Mouse (Mus musculus) thymus, adult 18-20 months (tissue): ENCODE measurements at regions not wholly inside any gene's neighbourhood (a gene's known extent, or its start where the extent isn't known, plus 50 kb on each side); places are given as distances from the start of the nearest gene placed in this dataset.
A peak's percentile ranks its signal among the peaks of the same experiment; 100 is the strongest.

ENCODE experiments used
- DNase-seq, 2 experiments: peaks; one replicate each; pipeline ENCODE4 v3.0.0; 2022; ENCODE audit warnings: mixed read lengths in 2 of 2

DNA sequence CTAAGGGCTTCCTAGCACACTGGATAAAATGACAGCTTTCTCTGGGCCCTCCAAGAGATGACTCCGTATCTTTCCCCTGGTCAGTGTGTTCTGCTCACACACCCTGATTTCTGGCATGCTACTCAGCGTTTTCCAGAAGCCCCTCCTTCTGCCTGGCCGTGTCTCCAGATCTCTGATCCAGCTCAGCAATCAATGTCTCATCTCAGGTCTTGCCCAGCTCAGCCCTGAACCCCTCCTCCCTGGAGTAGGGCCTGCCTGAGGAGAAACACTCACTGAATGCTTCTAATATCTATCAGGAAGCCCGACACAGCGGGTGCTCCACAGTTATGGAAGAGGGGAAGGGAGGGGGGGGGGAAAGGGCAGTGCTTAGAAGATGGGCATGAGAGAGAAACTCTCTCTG lies 101.9 kb upstream of the 1700021F07Rik start:
- no peak for DNase-seq

DNA sequence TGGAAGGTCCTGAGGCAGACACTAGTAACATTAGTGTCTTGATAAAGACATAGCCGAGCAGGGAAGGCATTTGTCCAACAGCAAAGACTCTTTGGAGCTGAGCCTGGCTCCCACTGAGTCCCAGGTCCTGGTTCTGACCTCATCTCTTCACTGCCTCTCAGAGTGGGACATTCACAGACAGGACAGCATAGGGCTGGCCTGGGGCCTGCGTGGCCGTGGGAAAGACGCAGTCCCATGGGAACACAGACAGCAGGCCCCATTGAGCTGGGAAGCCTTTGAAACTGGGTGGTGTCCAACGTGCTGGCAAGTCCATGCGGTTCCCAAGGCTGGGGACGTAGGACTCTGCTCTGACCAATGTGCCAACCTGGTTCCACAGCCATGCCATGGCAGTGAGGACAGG lies 97.5 kb upstream of the 1700021F07Rik start:
- DNase-seq: no peak

DNA sequence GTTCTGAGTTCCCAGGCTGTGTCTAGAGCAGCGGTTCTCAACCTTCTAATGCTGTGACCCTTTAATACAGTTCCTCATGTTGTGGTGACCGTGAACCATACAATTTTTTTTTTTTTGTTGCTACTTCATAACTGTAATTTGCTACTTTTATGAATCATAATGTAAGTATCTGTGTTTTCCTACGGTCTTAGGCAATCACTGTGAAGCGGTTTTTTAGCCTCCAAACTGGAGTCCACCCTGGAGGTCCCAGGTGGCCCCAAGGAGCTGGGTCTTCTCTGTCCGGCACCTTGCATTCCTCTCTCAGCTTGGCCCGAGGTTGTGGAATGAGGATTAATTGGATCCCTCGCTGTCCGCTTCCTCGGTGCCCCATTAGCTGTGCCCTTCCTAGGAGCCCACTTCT lies 96.6 kb upstream of the 1700021F07Rik start:
- no peak for DNase-seq

DNA sequence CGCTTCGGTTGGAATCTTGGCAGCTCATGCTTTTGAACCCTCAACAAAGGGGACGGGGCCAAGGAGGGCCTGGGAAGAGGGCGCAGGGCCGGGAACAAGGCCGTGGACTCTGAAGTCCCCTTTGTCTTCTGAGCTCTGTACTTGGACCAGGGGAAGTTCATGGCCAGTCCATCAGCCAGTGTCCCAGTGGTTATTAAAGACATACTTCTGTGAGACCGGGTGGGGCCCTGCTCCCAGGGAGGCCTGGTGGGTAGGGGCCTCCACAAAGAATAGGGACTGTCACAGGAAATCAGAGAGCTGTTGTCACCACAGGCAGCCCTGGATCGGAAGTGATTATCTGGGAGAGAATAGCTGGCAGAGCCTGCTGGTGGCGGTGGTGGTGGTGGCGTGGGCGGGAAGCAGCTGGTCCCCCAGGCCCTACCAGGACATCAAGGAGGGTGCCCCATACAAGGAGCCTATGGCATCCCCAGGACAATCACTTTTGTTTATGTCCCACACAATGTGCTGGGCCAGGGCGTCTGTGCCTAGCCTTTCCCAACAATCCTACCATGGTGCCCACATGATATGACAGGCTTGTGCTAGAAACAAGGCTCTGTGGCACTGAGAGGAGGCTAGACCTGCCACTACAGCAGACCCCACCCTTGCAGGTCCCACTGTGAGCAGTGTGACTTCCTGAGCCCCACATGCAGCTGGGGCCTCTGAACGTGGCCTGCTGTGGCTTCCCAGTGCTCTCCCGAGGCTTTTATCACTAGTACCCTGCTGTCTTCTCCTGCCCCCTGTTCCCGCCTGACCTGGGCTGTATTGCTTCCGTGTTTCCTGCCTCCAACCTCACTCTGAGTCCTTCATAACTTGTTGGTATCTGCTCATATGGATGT lies 96.0 kb upstream of the 1700021F07Rik start:
- DNase-seq: peak; percentile 39 to 54

DNA sequence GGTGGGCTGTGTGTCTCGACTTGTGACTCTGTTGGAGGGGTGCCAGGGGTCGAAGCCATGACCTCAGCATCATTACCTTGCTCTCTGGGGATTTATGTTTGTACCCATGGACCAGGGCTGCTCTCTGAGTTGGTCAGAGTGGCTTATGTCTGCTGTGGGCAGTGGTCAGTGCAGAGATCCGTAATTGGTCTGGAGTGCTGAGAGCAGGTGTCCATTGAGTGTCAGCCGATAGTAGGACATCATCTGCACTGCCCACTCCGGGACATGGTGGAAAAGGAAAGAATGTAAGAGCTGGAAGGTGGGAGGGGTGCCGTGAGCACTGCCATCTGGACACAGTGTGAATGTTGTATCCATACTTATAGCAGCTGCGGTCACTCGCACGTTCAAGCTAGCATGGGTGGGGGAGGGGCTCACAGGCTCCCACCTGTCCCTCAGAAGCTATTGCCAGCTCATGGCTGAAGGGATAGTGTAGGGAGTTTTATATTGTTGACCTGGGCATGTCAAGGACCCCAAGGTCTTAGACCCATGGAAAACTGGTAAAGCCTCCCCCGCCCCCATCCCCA lies 94.4 kb upstream of the 1700021F07Rik start:
- DNase-seq: no peak

DNA sequence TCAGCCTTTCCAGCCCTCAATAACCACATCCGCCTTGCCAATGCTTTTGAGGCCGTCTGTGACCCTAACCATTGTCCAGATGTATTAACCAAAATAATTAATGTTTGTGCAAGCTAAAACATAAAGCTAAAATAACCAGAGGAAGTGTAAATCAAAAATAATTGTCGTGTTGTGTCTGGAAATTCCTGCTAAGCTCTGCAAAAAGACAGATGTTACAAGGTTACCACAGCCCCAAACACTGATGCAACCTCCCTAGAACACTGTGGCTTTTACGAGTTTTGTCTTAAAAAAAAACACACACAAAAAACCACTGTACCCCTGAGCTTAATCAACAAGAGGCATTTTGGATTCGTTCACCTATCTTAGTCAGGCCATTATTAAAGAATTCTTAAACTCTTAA lies 90.5 kb upstream of the 1700021F07Rik start:
- DNase-seq: no peak

DNA sequence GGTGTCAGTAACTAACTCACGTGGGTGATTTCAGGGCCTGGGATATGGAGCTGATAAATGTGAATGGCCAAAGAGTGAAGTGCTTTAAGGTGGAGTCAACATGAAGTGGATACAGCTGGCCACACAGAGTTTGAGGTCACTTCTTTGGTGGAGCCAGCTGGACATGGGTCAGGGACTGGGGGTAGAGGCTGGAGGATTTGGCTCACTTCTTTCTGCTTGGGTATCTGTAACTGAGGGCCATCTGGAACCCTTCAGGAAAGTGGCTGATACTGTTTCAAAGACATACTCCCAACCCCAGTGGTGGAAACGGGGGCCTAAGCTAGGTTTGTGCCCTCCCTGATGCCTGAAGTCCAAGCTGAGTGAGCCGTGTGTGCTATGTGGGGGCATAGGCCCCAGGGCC lies 90.1 kb upstream of the 1700021F07Rik start:
- no peak for DNase-seq

DNA sequence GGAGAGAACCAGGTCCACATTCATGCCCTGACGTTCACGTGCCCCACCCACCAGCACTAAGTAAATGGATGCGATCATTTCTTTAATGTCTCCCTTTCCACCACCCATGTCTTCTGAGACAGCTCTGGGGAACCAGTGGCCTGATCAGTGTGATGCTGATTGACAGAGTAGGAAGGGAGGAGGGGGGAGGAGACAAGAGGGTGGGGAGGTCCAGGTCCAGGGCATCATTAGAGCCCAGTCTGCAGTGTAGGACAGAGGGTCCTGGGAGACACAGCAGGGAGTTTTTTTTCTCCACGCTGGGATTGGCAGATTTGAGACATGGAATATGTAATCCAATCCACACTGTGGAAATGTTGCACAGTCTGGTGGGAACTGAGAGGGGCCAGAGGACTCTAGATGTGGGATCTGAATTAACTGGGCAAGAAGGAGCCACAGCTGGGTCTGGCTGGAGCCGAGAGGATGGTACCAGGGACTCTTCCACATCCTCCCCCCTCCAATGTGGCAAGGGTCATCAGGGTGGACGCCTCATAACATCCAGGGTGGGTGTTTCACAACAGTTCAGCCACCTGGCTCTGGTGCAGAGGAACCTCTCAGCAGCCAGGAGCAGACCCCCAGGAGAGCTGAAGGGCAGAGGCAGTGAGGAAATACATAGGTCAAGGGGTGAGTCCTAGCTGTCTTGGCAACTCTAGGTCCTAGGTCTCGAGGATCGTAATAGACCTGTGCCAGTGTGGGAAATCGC lies 89.3 kb upstream of the 1700021F07Rik start:
- no peak for DNase-seq

DNA sequence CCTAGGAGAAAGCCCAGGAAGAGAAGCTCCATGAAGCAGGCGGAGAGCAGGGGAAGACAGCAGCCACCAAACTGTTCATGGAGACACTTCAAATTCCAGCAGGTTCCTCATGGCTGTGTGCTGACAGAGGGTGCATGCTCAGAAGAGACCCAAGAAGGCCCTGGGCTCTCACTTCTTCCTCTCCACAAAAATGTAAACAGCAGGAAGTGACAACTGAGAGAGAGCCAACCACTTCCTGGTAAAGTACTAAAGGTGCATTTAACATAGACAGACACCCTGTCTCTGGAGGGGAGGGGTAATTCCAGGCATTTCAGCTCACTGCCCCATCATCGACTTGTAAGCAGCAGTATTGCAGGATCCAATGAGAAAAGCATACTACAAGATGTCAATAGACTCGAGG lies 85.8 kb upstream of the 1700021F07Rik start:
- DNase-seq: peak in 1 of 2 experiments; percentile 64

DNA sequence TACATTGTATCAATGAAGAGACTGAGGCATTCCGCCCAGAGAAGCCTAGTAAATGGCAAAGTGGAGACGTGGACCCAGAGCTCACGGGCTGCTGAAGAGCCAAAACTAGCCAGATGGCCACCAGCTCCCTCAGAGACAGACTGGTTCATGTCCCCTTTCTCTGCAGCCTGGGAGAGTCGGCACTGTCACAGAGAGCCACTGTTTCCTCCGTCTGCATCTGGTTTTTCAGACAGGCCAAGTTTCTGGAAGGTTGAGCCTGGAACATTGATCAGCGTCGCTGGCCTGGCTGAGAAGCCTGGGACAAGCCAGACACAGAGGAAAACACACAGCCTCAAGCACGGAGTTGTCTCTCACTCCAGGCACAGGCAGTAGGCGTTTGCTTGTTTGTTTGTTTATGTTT lies 83.4 kb upstream of the 1700021F07Rik start:
- no peak for DNase-seq

DNA sequence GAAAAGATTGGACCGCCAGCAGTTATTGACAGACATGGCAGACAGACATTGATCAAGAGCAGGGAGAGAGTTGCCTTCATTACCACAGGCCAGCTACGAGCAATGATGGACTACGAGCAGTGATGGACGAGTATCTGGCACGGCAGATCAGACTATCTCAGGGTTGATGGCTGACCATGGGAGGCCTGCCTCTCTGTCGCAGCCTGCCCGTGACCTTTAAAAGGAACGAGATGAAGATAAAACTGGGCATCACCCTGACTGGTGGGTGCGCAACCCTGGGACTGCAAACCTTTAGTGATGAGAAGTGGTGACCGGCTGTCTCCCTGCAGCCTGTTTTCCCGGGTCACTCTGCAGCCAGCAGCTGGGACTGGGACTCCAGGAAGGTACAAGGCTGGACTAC lies 80.3 kb upstream of the 1700021F07Rik start:
- no peak for DNase-seq

DNA sequence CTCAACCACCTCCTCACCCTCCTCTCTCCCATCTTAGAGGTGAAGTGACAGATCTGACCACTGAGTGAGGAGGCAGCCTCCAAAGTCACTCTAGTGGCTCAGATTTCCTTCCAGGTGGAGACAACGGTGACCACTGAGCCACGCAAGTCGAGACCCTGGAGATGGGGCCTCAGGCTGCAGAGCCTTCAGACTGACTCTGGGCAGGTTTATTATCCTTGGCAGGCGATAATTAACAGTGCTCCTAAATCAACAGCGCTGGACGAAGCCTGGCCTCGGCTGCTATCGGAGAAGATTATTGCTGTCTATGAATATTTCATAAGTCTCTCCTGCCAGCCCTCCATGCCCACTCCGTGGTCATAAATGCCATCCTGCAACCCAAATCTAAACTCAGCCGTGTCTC lies 79.1 kb upstream of the 1700021F07Rik start:
- no peak for DNase-seq

DNA sequence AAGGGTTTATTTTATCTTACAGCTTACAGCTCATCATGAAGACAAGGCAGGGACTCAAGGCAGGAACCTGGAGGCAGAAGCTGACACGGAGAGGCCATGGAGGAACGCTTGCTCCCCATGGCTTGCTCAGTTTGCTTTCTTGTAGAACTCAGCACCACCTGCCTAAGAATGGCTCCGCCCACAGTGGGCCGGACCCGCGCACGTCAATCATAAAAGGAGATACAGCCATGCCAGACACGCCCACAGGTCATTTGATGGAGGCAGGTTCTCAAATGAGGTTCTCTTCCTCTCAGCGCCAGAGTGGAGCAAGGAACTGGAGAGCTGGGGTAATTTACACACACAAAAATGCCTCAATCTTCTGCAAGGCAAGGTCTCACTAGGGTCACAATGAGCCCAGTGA lies 78.0 kb upstream of the 1700021F07Rik start:
- no peak for DNase-seq

DNA sequence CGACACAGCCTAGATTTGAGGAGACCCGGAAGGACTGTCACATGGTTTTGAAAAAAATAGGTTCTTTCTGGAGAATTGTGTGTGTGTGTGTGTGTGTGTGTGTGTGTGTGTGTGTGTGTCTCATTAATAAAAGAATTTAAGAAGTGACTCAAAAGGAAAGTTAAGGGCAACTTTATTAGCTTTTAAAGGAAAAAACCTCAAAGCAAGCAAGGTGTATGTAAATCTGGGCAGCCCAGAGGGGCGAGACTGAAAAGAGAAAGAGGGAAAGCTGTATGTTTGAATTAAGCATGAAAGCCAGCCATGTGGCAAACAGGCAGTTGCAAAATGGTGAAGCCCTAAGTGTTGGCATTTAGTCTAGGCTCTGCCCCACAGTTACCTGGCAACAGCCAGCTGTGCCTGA lies 77.3 kb upstream of the 1700021F07Rik start:
- DNase-seq: no peak

DNA sequence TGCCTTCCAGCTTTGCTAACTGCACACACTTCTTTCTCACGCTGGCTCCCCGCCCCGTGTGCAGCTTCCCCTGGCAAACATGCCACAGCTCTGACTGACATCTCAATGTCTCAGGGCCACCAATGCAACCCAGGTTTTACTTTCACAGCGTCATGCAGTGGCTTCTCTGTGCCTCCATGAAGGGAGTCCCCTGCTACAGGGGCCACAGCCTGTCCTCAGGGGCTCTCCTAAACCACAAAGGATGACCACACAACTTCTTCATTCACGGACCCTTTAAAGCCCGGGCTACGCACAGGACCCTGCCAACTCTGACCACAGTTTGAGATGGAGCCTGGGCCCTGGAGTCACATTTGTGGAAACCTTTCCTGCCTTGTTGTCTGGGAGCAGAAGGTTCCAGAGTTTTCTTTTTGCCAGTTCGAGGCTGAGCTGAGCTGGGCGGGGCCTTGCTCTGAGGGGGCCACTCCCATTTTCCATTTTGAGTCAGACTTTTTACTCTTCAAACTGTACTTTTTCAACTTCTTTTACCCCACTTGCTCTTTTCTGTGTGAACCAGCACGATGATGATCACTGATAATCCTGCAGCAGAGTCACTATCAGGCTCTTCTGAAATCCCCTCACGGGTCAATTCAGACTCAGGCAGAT lies 73.7 kb upstream of the 1700021F07Rik start:
- no peak for DNase-seq

DNA sequence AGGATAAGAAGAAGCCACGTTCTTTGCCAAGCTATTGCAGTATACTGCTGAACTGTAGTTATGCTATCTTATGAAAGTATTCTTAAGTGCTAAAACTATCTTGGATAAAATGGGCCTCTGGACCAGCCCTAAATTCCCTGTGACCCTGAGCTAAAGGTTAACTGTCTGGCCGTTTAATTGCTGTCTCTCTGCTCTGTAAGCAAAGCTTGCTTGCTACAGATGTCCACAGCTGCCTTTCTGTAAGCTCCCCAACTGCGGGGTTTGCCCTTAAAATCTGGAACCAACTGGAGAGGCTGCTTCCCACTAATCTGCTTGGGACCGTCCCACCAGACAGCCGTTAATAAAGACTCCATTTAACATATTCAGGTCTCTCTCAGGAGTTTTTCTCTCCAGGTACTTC lies 73.2 kb upstream of the 1700021F07Rik start:
- DNase-seq: no peak

DNA sequence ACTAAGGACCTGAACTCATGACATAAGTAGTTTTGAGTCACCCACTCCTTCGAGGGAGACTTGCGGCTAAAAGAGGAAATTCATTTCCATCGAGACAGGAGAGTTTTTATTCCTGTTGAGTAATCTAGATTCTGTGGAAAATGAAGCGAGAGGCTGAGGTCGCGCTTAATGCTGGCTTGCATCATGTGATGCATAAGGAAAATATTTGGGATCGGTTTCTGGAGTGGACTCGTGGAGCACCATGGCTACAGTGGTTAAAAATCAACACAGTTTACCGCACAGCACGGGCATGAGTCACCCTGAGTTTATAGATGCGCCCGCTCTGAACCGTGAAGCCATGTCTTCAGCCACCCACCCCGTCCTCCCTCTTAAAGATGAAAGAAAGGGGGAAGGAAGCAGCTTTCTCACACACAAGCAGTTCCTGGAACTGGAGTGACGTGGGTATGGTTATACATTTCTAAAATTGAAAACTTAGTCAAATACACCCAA lies 70.3 kb upstream of the 1700021F07Rik start:
- DNase-seq: peak in 1 of 2 experiments; percentile 53

DNA sequence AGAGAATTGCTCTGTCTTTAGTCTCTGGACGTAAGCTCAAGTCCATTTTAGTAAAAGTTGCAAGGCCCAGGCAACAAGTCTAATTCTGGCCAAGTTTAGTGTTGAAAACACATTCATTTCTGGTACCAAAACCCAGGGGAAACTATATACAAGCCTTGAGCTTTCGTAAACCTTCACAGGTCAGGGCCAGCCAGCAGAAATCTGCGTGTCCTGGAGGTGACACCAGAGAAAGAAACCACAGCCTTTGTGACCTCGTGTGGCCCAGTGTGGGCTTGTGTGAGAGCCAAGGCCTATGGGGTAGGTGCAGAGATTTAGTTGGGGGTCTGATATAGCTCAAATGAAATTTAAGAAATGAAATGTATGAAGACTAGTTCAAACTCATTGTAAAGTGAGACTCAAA lies 69.6 kb upstream of the 1700021F07Rik start:
- peak in 1 of 2 experiments; percentile 6 for DNase-seq

DNA sequence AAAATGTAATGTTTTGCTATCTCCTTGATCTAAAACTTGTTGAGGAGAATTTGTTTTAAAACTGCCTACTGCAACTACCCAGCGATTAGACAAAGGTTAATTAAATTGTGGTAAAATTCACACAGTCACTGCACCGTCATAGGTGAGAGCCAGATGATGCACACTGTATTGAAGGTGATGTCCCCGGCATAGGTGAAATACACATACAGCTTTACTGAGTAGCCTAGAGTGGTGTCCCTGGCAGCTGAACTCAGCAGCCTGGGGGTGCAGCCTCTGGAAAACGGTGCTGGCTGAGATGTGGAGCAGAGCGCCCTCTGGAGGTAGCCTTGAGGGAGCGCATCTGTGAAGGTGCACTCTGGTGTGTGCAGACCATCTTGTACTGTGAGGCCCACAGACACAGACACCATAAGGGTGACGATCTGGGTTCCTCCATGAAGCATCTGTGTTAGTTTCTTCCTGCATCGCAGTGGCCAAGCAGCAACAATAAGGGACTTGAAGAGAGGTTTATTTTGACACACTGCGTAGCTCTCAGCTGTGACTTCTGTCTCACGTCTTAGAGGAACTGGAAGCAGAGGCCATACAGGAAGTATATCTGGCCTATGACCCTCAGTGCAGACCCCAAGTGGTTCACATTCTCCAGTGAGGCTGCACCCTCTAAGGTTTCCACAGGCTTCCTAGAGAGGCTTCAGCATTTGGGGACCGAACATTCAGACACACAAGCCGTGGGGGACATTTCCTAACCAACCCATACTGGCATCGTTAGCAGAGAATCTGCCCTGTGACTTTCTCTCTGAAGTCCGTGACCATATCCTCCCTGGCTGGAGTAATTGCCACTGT lies 68.6 kb upstream of the 1700021F07Rik start:
- peak in 1 of 2 experiments; percentile 51 for DNase-seq

DNA sequence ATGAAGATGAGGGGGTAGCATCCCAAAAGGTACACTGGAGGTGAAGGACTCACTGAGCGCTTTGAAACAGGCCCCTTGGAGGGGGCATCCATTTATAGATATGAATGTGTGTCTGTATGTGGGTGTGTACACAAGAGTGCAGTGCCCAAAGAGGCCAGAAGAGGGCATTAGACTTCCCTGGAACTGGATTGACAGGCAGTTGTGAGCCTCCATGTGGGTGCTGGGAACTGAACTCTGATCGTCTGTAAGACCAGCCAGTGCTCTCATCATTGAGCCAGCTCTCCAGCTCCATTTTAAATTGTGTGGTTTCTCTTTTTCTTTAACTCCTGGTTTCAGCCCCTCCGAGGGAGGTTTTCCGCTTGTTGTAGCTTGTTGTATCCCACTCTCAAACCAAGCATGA lies 67.6 kb upstream of the 1700021F07Rik start:
- DNase-seq: peak in 1 of 2 experiments; percentile 17

DNA sequence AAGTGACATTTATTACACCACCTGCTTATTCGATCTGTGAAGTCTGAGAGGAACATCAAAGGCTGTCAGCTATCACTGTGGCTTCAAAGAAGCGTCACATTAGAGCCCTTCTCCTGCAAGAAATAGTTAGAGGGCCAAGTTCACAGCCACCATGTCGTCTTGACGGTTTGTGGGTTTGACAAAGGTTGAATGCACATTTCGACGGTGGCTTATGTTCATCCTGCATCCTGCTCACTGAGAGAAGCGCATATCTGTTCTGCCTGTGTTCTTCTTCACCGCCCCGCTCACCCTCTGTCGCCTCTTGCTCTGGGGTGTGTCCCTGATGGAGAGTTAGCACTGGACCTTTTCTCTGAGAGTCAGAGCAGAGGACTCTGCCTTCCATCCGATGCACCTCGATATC lies 67.2 kb upstream of the 1700021F07Rik start:
- DNase-seq: peak; percentile 32 to 62

DNA sequence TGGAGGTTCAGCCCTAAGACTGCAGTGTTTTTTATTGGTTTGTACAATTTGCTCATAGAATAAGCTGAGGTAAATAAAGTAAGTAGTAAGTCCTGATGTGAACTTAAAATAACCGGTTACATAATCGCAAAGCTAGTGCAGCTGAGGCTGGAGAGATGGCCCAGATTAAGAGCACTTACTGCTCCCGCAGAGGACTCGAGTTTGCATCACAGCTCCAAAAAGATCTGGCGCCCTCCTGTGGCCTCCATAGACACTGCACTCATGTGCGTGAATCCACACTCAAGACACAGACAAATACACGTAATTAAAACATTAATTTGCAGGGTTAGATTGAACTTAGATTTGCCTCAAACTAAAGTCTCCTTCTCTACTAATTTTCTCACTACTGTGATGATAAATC lies 66.3 kb upstream of the 1700021F07Rik start:
- peak in 1 of 2 experiments; percentile 24 for DNase-seq
